Mouse (Mus musculus): ENCODE measurements around the gene Tmem189.

- TF ChIP-seq CTCF (IDR thresholded peaks at IDR 0.05; ENCODE audit: low read depth, low read length) = no peak
- TF ChIP-seq POLR2A (IDR thresholded peaks at IDR 0.05; ENCODE audit: extremely low read depth, insufficient read depth, low read length) = no peak
These were observed 5.9 kb downstream of the Tmem189 start for GRCm38 (mm10) chr2:167683721-167684120.

Data from liver, adult 2 months (tissue).